Mouse (Mus musculus) splenic B cell, adult 2 months (primary cell): ENCODE results near the gene Mmel1.

Source experiments
- DNase-seq: peaks from one replicate; pipeline ENCODE4 v3.0.0-alpha.2; 2011; ENCODE audit warnings: low read depth, low spot score
- H3K27me3 ChIP-seq: 2 replicates; pipeline ENCODE4 v1.6.1; 2012; ENCODE audit warnings: mild to moderate bottlenecking, low read length, moderate library complexity, mixed read lengths; ENCODE audit not compliant: control insufficient read depth, poor library complexity, insufficient read depth, severe bottlenecking
- H3K36me3 ChIP-seq: 2 replicates; pipeline ENCODE4 v1.6.1; 2012; ENCODE audit warnings: mild to moderate bottlenecking, low read length, moderate library complexity, mixed read lengths; ENCODE audit not compliant: control insufficient read depth, poor library complexity, insufficient read depth, severe bottlenecking

The Mmel1 gene

GRCm38 (mm10) chr4:154856480-154856837 is 12.9 kb upstream of the Mmel1 start:
- H3K27me3 ChIP-seq, result no peaks in the 10 kb centered on the region; the same call in 1 of the 2 replicates
- H3K36me3 ChIP-seq, result no peaks in the 10 kb centered on the region
- no peak for DNase-seq

GRCm38 (mm10) chr4:154856882-154857281 is 12.5 kb upstream of the Mmel1 start:
- no peaks in the 10 kb centered on the region; the same call in 1 of the 2 replicates for H3K27me3 ChIP-seq
- no peaks in the 10 kb centered on the region for H3K36me3 ChIP-seq
- DNase-seq, result no peak

GRCm38 (mm10) chr4:154857366-154858240 is 11.8 kb upstream of the Mmel1 start:
- Histone ChIP-seq H3K36me3 (no peaks in the 10 kb centered on the region), H3K27me3 (no peaks in the 10 kb centered on the region; the same call in 1 of the 2 replicates)
- DNase-seq, result no peak

- no peaks in the 10 kb centered on the region; the same call in 1 of the 2 replicates for H3K27me3 ChIP-seq
- H3K36me3 ChIP-seq, result no peaks in the 10 kb centered on the region
- DNase-seq, result no peak
These were observed 10.8 kb upstream of the Mmel1 start for GRCm38 (mm10) chr4:154858601-154859000.

GRCm38 (mm10) chr4:154861967-154862366 is 7.4 kb upstream of the Mmel1 start:
- Histone ChIP-seq H3K36me3 (no peaks in the 10 kb centered on the region), H3K27me3 (no peaks in the 10 kb centered on the region; the same call in 1 of the 2 replicates)
- no peak for DNase-seq

GRCm38 (mm10) chr4:154863436-154863935 is 5.9 kb upstream of the Mmel1 start:
- no peak for DNase-seq
- Histone ChIP-seq H3K27me3 (no peaks in the 10 kb centered on the region), H3K36me3 (no peaks in the 10 kb centered on the region)

GRCm38 (mm10) chr4:154864271-154864771 is 5.1 kb upstream of the Mmel1 start:
- H3K36me3 ChIP-seq, result no peaks in the 10 kb centered on the region
- DNase-seq, result peak; percentile 87
- H3K27me3 ChIP-seq, result no peaks in the 10 kb centered on the region

- H3K27me3 ChIP-seq, result no peaks in the 10 kb centered on the region
- H3K36me3 ChIP-seq, result no peaks in the 10 kb centered on the region
- no peak for DNase-seq
These were observed 4.2 kb upstream of the Mmel1 start for GRCm38 (mm10) chr4:154864961-154865760.

- H3K27me3 ChIP-seq, result no peaks in the 10 kb centered on the region
- H3K36me3 ChIP-seq, result no peaks in the 10 kb centered on the region
- DNase-seq, result no peak
These were observed 3.0 kb upstream of the Mmel1 start for GRCm38 (mm10) chr4:154866391-154866790.

- no peak for DNase-seq
- Histone ChIP-seq H3K27me3 (no peaks in the 10 kb centered on the region), H3K36me3 (no peaks in the 10 kb centered on the region)
These were observed 2.1 kb upstream of the Mmel1 start for GRCm38 (mm10) chr4:154867257-154867656.

GRCm38 (mm10) chr4:154870721-154871120 is 1.3 kb downstream of the Mmel1 start:
- DNase-seq, result no peak
- no peaks in the 10 kb centered on the region for H3K36me3 ChIP-seq
- no peaks in the 10 kb centered on the region for H3K27me3 ChIP-seq

GRCm38 (mm10) chr4:154871757-154872251 is 2.4 kb downstream of the Mmel1 start:
- H3K36me3 ChIP-seq, result no peaks in the 10 kb centered on the region
- DNase-seq, result no peak
- H3K27me3 ChIP-seq, result no peaks in the 10 kb centered on the region

- DNase-seq, result no peak
- Histone ChIP-seq H3K27me3 (no peaks in the 10 kb centered on the region), H3K36me3 (no peaks in the 10 kb centered on the region)
These were observed 3.8 kb downstream of the Mmel1 start for GRCm38 (mm10) chr4:154873186-154873585.

GRCm38 (mm10) chr4:154877864-154878548 is 8.6 kb downstream of the Mmel1 start:
- no peaks in the 10 kb centered on the region for H3K36me3 ChIP-seq
- peak; percentile 96 for DNase-seq
- H3K27me3 ChIP-seq, result no peaks in the 10 kb centered on the region
